Mouse (Mus musculus): ENCODE results near the gene Mipep. TPM values are rescaled to one million over a fixed set of nuclear protein-coding genes. Genes with fewer than 3 reads are reported as not detected.

Mipep gene
- polyA plus RNA-seq, 1 experiment: 109 TPM

GRCm38 (mm10) chr14:60830096-60830495, 45.7 kb downstream of the Mipep start:
- H3K4me3 ChIP-seq (ENCODE audit: control insufficient read depth, low read depth, low read length): no peak overlapping the region
- no peaks in the 10 kb centered on the region for H3K27me3 ChIP-seq (ENCODE audit: control insufficient read depth, insufficient read depth, low read length)
- H3K4me1 ChIP-seq (ENCODE audit: control insufficient read depth, insufficient read depth, low read length): no peaks in the 10 kb centered on the region
- no peak overlapping the region for H3K27ac ChIP-seq (ENCODE audit: control insufficient read depth, insufficient read depth, low read depth, low read length)
- TF ChIP-seq POLR2A (IDR thresholded peaks at IDR 0.05; ENCODE audit: control insufficient read depth, low read depth, low read length): no peak
- TF ChIP-seq CTCF (IDR thresholded peaks at IDR 0.05; ENCODE audit: control insufficient read depth, insufficient read depth, insufficient replicate concordance, low read depth, low read length): no peak
- H3K36me3 ChIP-seq (ENCODE audit: control insufficient read depth, insufficient read depth, low read length): no peaks in the 10 kb centered on the region; the same call in 1 of the 2 replicates

GRCm38 (mm10) chr14:60836709-60837108, 52.3 kb downstream of the Mipep start:
- Histone ChIP-seq H3K36me3 (ENCODE audit: control insufficient read depth, insufficient read depth, low read length) (no peaks in the 10 kb centered on the region; the same call in 1 of the 2 replicates), H3K27me3 (ENCODE audit: control insufficient read depth, insufficient read depth, low read length) (no peaks in the 10 kb centered on the region), H3K4me3 (ENCODE audit: control insufficient read depth, low read depth, low read length) (no peak overlapping the region), H3K4me1 (ENCODE audit: control insufficient read depth, insufficient read depth, low read length) (no peaks in the 10 kb centered on the region), H3K27ac (ENCODE audit: control insufficient read depth, insufficient read depth, low read depth, low read length) (no peak overlapping the region)
- TF ChIP-seq POLR2A (IDR thresholded peaks at IDR 0.05; ENCODE audit: control insufficient read depth, low read depth, low read length) (no peak), CTCF (IDR thresholded peaks at IDR 0.05; ENCODE audit: control insufficient read depth, insufficient read depth, insufficient replicate concordance, low read depth, low read length) (no peak)

GRCm38 (mm10) chr14:60839654-60840053, 55.3 kb downstream of the Mipep start:
- H3K36me3 ChIP-seq (ENCODE audit: control insufficient read depth, insufficient read depth, low read length): no peaks in the 10 kb centered on the region
- no peak for TF ChIP-seq CTCF (IDR thresholded peaks at IDR 0.05; ENCODE audit: control insufficient read depth, insufficient read depth, insufficient replicate concordance, low read depth, low read length)
- TF ChIP-seq POLR2A (IDR thresholded peaks at IDR 0.05; ENCODE audit: control insufficient read depth, low read depth, low read length): no peak
- H3K4me1 ChIP-seq (ENCODE audit: control insufficient read depth, insufficient read depth, low read length): no peaks in the 10 kb centered on the region
- no peaks in the 10 kb centered on the region for H3K27me3 ChIP-seq (ENCODE audit: control insufficient read depth, insufficient read depth, low read length)
- H3K4me3 ChIP-seq (ENCODE audit: control insufficient read depth, low read depth, low read length): no peak overlapping the region
- no peak overlapping the region for H3K27ac ChIP-seq (ENCODE audit: control insufficient read depth, insufficient read depth, low read depth, low read length)

- Histone ChIP-seq H3K27ac (ENCODE audit: control insufficient read depth, insufficient read depth, low read depth, low read length) (no peak overlapping the region), H3K4me1 (ENCODE audit: control insufficient read depth, insufficient read depth, low read length) (no peaks in the 10 kb centered on the region), H3K27me3 (ENCODE audit: control insufficient read depth, insufficient read depth, low read length) (no peaks in the 10 kb centered on the region), H3K36me3 (ENCODE audit: control insufficient read depth, insufficient read depth, low read length) (no peaks in the 10 kb centered on the region; the same call in 1 of the 2 replicates), H3K4me3 (ENCODE audit: control insufficient read depth, low read depth, low read length) (no peak overlapping the region)
- TF ChIP-seq CTCF (IDR thresholded peaks at IDR 0.05; ENCODE audit: control insufficient read depth, insufficient read depth, insufficient replicate concordance, low read depth, low read length) (no peak), POLR2A (IDR thresholded peaks at IDR 0.05; ENCODE audit: control insufficient read depth, low read depth, low read length) (no peak)
These were observed 57.7 kb downstream of the Mipep start for GRCm38 (mm10) chr14:60841977-60842659.

GRCm38 (mm10) chr14:60843596-60843995, 59.2 kb downstream of the Mipep start:
- no peaks in the 10 kb centered on the region; the same call in 1 of the 2 replicates for H3K36me3 ChIP-seq (ENCODE audit: control insufficient read depth, insufficient read depth, low read length)
- H3K27ac ChIP-seq (ENCODE audit: control insufficient read depth, insufficient read depth, low read depth, low read length): no peak overlapping the region
- H3K27me3 ChIP-seq (ENCODE audit: control insufficient read depth, insufficient read depth, low read length): no peaks in the 10 kb centered on the region
- H3K4me3 ChIP-seq (ENCODE audit: control insufficient read depth, low read depth, low read length): no peak overlapping the region
- TF ChIP-seq CTCF (IDR thresholded peaks at IDR 0.05; ENCODE audit: control insufficient read depth, insufficient read depth, insufficient replicate concordance, low read depth, low read length) (no peak), POLR2A (IDR thresholded peaks at IDR 0.05; ENCODE audit: control insufficient read depth, low read depth, low read length) (no peak)
- H3K4me1 ChIP-seq (ENCODE audit: control insufficient read depth, insufficient read depth, low read length): no peaks in the 10 kb centered on the region

GRCm38 (mm10) chr14:60845261-60846045, 61.1 kb downstream of the Mipep start:
- Histone ChIP-seq H3K27ac (ENCODE audit: control insufficient read depth, insufficient read depth, low read depth, low read length) (no peak overlapping the region), H3K36me3 (ENCODE audit: control insufficient read depth, insufficient read depth, low read length) (no peaks in the 10 kb centered on the region; the same call in 1 of the 2 replicates), H3K4me3 (ENCODE audit: control insufficient read depth, low read depth, low read length) (no peak overlapping the region), H3K4me1 (ENCODE audit: control insufficient read depth, insufficient read depth, low read length) (no peaks in the 10 kb centered on the region), H3K27me3 (ENCODE audit: control insufficient read depth, insufficient read depth, low read length) (no peaks in the 10 kb centered on the region)
- no peak for TF ChIP-seq POLR2A (IDR thresholded peaks at IDR 0.05; ENCODE audit: control insufficient read depth, low read depth, low read length)
- no peak for TF ChIP-seq CTCF (IDR thresholded peaks at IDR 0.05; ENCODE audit: control insufficient read depth, insufficient read depth, insufficient replicate concordance, low read depth, low read length)

- TF ChIP-seq CTCF (IDR thresholded peaks at IDR 0.05; ENCODE audit: control insufficient read depth, insufficient read depth, insufficient replicate concordance, low read depth, low read length): no peak
- TF ChIP-seq POLR2A (IDR thresholded peaks at IDR 0.05; ENCODE audit: control insufficient read depth, low read depth, low read length): no peak
- Histone ChIP-seq H3K27me3 (ENCODE audit: control insufficient read depth, insufficient read depth, low read length) (no peaks in the 10 kb centered on the region), H3K36me3 (ENCODE audit: control insufficient read depth, insufficient read depth, low read length) (no peaks in the 10 kb centered on the region; the same call in 1 of the 2 replicates), H3K4me1 (ENCODE audit: control insufficient read depth, insufficient read depth, low read length) (no peaks in the 10 kb centered on the region), H3K4me3 (ENCODE audit: control insufficient read depth, low read depth, low read length) (no peak overlapping the region), H3K27ac (ENCODE audit: control insufficient read depth, insufficient read depth, low read depth, low read length) (no peak overlapping the region)
These were observed 61.8 kb downstream of the Mipep start for GRCm38 (mm10) chr14:60846174-60846573.

Measured in testis, adult 2 months (tissue).